Mouse (Mus musculus) mature B cell (primary cell): ENCODE data around the gene Szrd1.
"Not testable (repeated sequence)": the region's sequence is repeated elsewhere in the genome, so short reads cannot be mapped to it uniquely, and the experiment has no call there.

Source experiments
- in situ Hi-C: fragments of 300-500 bp; cut with MboI; formaldehyde crosslinking; loops from 2 replicates; pipeline ENCODE4 v1.14.3; 2019

The Szrd1 gene

DNA sequence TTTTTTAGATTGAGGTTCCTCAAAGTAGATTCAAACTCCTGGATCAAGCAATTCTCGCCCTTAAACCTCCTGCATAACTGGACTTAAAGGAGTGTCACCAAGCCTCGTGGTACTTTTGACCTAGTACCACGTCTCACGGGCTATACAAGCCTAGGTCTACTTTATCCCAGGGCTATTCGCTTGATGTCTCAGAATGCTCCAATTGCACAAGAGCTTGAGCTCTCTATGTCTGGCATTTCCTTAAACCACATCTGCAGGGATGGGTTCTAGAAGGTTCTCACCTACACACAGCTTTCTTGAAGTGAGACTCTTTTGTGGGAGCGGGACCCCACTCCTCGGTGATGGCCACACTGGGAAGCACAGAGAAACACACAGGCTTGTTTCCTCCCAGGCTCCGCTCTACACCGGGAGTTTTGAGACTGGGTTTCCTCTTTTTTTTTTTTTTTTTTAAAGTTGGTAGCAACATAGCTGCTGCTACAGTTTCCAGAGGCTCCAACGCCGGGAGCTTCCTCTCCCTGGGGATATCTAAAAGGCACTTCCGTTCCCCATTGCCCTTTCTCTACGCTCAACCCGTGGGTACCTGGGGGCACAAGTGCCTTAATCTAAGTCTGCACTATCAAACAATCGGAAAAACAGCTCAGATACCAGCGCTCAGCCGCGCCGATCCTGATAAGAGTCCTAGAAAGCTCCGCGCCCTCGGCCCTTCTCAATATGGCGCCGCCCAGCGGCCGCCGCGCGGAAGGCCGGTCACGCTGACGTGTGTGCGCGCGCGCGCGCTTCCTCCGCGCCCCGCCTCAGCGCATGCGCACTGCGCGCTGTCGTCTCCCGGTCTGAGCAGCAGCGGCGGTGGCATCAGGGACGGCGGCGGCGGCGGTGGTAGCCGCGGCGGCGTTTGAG is 7.8 kb upstream of the Szrd1 start, which contains the start of gene Fbxo42:
Gene Fbxo42 (plus strand): TSS at position 802 of the 897 bp plus-strand sequence.
- in situ Hi-C loops: no loop called here

DNA sequence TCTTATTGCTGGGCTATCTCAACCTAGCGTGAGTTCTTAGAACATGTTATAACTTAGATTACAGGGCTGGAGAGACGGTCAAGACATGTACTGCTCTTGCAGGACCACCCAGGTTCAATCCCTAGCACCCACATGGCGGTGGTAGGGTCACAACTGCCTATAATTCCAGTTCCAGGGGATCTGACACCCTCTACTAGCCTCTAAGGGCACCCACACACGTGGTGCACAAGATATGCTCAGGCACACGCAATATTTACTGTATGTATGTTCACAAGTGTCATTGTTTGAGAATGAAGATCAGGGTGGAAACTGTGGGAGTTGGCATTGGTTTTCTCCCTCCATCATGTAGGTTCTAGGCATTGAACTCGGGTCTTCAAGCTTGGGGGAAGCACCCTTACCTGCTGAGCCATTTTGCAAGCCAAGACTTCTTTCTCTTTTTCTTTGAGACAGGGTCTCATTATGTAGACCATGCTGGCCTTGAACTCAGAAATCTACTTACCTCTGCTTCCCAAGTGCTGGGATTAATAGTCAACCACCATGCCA is 7.0 kb upstream of the Szrd1 start:
- in situ Hi-C loops: no loop called here

DNA sequence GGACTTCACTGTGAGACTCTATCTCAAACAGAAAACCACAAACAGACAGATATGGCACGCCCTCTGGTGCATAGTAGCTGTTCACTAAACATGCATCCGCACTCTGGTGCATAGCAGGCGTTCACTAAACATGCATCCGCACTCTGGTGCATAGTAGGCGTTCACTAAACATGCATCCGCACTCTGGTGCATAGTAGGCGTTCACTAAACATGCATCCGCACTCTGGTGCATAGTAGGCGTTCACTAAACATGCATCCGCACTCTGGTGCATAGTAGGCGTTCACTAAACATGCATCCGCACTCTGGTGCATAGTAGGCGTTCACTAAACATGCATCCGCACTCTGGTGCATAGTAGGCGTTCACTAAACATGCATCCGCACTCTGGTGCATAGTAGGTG is 5.5 kb upstream of the Szrd1 start:
- in situ Hi-C loops: not testable (repeated sequence)

DNA sequence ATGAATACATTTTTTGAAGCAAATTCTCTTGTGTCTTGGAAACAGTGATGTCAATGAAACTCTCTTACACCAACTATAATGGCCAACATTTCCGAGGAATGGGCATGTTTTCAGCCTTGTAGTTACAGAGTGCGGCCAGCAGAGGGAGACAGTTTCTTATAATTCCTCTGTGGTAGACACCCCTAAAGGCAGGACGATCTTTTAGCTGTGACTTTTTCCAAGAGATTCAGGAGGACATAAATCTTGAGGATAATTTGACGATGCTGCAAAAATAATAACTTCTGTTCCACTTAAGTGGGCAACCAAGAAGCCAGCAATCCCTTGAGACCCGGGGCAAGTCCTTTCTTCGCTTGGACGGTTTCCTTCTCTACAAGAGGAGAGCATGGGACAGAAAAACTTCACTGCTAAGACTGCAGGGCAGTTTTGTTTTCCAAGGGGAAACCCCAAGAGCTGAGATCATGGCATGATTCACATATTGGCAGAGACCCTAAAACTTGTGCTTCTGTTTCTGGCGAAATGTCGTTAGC is 2.8 kb upstream of the Szrd1 start:
- in situ Hi-C loops: no loop called here

DNA sequence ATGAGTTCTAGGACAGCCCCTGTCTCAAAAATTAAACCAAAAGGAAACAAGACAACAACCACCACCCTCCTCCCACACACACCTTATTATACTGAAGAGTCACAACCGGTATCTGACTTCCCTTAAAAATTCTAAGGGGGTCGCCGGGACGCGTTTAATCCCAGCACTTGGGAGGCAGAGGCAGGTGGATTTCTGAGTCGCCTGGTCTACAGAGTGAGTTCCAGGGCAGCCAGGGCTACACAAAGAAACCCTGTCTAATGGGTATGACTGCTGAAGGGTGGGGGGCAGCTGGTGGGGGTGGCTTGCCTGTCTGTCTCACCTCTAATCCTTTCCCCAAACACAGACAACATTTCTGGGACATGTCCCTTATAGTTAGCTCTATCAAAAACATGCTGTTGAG is 1.4 kb upstream of the Szrd1 start:
- in situ Hi-C loops: no loop called here

DNA sequence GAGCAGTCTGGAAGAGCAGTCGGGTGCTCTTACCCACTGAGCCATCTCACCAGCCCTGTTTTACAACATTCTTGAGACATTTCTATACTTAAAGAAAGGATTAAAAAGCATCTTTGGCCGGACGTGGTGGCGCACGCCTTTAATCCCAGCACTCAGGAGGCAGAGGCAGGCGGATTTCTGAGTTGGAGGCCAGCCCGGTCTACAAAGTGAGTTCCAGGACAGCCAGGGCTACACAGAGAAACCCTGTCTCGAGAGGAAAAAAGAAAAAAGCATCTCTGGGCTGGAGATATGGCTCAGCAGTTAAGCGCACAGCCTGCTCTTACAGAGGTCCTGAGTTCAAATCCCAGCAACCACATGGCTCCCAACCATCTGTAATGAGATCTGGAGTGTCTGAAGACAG is 779 bp upstream of the Szrd1 start:
- in situ Hi-C loops: not testable (repeated sequence)

DNA sequence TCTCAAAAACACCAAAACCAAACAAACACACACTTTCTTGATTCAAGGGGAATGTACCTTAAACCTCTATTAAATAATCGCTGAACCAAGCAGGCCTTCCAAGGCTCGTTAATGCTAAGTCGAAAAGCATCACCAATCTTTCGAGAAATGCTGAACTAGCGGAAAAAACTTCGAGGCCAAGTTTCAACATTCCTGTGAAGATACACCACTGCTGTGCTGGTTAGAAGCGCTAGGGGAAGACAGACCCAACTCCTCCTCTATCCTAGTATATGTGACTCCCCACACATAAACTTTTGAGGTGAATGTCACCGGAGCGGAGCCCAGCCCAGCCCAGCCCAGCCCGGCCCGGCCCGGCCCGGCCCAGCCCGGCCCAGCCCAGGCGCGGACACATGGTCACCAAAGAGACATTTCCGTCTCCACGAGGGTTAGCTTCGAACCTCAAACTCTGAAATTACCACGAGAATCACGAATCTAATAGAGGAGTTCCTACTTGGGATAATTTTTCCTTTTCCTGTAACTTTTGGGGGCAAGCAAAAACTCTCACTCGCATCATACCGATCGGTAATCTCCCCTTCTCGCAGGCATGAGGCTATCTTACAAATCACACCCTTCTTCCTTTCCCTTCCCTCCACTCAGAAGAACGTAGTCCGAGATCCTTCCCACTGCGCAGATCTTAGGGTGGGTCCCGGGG is 1.0 kb downstream of the Szrd1 start:
- in situ Hi-C loops: no loop called here

DNA sequence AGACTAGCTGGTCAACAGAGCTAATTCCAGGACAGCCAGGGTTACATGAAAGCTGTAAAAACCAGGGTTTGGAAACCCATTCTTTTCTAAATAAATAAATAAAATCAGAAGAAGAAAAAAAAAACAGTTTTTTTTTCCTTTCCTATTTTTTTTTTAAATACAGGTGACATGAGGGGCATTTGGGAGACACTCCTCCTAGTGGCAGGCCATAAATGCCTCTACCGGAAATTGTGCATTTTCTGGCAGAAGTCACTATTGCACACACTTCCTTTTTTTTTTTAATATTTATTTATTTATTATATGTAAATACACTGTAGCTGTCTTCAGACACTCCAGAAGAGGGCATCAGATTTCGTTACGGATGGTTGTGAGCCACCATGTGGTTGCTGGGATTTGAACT is 1.8 kb downstream of the Szrd1 start:
- in situ Hi-C loops: not testable (repeated sequence)

DNA sequence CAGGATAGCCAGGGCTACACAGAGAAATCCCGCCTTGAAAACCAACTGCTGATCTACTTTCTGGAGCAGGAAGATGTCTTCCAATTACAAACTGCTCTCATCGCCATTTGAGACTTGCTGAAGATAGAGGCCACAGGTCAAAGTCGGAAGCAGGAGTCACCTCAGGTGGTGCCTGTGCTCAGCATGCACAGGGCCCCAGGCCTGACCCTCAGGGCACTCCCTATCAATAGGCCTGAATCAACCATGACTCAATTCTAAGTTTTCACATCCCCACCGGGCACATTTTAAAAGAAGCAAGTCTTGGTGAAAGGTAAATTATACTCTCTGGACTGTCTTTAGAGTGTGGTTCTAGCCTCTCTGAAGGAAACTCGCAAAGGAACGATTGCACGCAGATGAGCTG is 3.4 kb downstream of the Szrd1 start:
- in situ Hi-C loops: no loop called here

DNA sequence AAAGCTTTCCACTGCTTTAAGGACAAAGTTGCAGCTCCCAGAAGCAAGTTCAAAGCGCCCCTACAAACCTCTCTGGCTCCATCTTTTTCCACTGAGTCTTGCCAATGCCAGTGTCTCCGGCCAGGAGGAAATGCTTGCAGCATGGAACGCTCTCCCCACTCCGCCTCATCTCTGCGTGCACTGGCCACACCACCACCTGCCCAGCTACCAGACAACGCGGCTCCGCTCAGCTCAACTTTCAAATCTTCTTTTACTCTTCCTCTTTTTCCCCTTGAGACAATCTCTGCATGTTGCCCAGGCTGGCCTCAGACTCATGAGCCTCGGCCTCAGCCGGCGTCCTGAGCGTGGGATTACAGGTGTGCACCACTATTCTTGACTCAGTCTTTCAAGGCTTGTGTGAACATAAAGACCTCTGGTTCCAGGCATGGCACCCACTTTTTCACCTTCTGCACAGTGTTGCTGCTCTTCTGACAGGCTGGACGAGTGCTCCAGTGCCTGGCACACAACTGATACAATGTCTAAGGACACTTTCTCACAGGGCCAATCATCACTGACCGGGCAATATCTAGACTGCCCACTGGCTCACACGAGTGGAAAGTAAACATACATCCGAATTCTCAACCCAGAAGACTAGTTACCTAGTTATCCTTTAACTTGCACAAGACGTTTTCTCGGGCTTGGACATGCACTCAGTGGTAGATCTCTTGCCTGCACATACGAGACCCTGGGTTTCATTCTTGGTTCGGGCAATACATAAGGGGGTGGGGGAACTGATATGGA is 4.6 kb downstream of the Szrd1 start:
- in situ Hi-C loops: no loop called here

DNA sequence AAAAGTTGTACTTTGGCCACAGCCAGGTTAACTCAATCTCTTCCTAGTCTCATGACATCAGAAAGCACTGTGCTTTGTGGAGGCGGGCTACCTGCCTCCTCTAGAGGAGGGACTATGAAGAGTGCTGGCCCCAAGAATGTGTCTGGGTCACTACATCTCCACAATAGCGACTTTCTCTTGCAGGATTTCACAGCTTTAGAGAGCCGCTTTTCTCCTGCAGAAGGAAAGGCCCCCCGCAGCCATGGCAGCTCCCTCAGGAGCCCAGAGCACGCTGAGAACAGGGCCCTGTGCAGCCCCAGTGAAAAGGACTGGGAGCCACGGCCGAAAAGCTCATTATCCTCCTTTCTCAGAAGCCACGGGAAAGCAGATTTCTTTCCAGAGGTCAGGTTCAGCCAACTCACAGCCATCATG is 5.5 kb downstream of the Szrd1 start:
- in situ Hi-C loops: no loop called here

DNA sequence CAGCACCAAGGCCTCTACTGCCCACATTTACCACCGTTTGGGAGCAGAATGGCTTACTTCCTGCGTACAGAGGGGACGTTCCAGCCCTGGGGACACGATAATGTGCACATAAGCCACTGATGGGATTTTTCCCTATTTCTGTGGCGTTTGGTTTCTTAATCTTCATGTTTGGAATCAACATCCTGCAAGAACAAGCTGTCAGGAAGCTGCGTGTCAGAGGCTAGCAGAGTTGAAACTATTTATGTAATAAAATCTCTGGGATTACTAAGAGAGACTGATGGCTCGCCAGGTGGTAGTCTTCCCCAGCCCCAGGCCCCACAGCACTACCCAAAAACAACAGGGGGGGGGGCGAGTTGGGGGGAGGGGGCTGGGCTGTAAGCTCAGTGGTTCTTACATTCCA is 6.3 kb downstream of the Szrd1 start:
- in situ Hi-C loops: no loop called here

DNA sequence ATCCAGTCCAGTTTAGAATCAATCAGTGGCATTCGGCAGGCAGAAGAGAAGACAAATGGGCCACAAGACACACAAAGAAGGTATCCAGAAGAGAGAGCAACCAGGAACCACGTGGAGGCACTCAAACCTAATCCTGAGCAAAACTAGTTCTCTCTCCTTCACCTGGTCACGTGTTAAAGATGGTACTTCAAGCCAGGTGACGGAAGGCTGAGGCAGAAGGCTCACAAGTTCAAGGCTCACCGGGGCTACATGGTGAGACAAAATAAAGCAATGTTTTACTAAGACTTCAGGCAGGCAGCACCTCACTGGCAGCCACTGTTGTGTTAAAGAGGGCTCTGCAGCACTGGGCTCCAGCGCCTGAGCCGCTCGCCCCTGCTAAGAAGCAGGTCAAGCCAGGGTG is 7.4 kb downstream of the Szrd1 start:
- in situ Hi-C loops: no loop called here

DNA sequence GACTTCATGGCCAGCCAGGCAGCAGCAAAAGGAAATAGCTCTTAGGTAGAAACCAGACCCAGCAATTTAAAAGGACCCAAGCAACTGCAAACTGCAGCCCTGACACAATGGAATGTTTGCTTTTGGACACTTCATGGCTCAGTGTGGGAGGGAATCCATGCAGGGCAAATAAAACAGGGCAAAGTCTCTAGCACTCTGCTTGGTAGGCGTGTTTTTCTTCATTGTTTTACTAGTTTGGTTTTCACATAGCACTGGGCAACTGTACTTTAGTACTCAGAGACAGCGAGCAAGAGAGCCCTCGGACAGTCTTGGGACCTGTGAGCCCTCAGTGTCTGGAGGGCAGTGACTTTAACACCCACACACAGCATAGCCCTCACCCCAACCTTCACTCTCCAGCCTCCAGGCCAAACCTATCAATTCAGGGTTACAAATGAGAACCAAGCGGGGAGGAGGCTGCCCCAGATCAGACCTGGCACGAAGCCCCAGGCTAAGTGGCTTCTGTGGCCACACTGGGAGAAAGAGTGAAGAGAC is 8.0 kb downstream of the Szrd1 start:
- in situ Hi-C loops: no loop called here

DNA sequence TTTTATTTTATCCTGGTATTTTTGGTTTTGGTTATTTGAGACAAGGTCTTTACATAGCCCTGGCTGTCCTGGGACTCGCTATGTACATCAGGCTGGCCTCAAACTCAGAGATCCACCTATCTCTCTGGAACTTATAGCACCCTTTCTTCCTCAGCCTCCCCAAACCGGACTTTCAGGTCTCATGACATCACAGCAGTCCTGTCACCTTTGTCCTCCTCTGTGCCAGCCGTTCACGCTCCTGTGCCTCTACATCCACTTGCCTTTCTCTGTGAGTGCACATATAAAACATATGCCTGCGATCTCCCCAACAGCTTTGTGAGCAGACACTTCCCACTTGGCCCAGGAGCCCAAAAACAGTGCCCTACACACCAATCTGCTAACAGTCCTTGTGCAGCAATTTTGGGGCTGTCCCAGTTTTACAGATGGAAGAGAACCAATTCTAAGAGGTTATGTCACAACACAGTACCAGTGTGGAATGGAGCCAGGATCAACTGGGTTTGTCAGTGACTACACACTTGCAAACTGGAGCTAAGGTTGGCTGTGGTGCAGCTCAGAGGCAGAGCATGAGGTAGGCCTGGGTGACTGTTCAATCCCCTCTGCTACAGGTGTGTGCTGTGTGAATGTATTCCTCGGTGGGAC is 8.8 kb downstream of the Szrd1 start:
- in situ Hi-C loops: no loop called here

DNA sequence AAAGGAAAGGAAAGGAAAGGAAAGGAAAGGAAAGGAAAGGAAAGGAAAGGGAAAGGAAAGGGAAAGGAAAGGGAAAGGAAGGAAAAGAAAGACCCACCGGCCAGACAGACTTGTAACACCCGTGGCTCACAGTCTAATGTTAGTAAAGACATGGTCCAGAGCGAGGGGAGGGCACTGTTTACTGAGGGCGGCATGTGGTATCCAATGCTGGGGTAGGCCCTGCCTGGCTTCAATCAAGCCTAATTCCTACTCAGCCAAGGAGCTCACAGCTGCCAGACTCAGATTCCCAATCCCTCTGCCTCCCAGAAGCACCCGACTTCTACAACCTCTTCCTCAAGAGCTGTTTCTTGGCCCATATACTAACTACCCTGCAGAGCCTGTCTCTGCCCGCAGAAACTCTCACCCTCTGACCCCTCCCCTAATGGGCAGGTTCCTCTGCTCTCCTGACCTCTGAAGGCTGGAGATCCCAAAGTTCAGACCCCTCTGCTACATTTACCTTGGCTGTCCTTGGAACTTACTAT is 10.3 kb downstream of the Szrd1 start:
- in situ Hi-C loops: no loop called here

DNA sequence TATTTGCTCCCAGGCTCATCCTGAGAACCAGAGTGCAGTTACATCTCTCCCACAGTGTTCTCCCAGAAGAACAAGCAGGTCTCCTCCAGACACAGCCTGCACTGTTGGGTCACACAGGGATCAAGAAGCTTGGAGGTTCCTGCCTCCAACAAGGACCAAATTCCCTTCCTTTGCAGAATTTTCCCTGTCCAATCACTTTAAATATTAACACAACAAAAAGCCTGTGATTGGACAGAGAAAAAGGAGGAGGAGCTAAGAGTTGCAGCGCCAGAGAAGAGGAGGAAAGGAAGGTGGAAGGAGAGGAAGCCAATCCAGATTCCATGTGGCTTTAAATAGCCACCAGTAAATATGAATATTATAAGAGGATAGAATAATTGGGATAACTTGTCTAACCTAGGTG is 16.5 kb downstream of the Szrd1 start:
- in situ Hi-C loops: no loop called here

DNA sequence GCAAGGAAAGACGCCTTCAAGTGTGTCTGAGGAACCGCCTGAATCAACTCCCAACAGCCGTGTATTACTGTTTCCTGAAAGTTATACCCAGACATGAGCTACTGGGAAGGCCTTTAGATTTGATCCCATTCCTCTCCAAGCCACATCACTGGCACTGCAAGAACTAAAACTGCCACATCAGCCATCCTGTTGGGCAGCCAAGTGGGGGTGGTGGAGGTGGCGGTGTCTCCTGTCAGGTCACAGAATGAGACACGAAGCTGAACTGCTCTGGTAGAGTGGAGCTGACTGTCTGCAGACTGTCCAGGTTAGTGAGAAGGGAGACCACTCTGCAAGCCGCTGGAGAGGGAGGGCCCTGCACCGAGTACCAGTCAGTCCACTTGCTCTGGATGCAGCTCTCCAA is 16.9 kb downstream of the Szrd1 start:
- in situ Hi-C loops: no loop called here

DNA sequence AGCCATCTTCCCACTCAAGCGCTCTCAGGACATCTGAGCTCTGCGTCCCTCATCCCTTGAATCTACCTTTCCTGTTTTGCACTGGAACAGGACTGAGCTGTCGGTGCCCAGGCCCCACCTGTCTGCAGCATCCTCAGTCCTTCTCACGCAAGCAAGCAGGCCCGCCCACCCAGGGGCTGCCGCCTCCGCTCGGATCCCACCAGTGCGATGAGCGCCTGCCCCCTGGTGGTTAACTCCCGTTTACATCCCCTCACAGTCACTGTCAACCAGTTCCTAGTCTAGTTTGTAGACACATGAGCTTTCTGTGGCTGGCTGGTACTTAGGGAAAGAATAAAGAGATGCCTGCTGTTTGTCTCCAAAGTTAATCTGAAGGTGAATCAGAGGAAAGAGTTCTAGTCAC is 18.9 kb downstream of the Szrd1 start:
- in situ Hi-C loops: no loop called here

DNA sequence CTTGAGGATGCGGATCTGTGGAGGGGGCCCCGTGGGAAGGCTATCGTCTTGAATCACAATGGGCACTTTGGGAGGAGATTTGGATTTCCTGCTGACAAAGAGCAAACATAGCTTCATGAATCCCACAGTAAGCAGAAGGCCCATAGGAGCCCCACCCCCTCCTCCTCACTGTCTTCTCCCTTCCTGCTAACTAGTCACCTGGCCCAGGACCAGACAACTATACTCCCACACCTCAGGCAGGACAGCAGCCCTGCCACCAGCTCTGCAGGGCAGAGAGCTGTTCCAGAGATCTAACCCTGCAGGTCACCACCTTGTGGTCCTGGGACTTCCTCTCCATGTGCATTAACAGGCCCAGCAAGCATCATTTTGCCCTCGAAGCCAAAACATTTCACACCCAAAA is 20.9 kb downstream of the Szrd1 start:
- in situ Hi-C loops: no loop called here

DNA sequence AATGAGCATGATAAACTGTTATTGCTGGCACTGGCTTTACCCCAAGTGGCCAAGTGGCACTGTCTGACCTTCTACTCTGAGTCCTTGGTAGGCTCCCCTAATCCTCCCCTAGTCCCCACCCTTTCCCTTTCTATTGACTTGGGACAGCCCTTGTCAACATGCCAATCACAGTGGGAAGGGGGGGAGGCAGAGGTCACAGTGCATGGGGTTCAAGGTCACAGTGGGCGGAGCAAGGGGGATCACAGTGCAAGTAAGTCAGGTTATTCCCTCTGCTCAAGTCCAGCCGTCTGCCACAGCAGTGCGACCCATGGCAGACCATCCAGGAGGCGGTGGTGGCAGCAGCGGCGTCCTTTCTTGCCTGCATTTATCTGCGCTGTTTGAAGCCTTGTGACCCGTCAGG is 24.2 kb downstream of the Szrd1 start:
- in situ Hi-C loops: no loop called here
